Mouse (Mus musculus) heart, postnatal 0 days (tissue): ENCODE data around the gene Fam129c. TPM values are rescaled to one million over a fixed set of nuclear protein-coding genes. Genes with fewer than 3 reads are reported as not detected.

Experiments used
- ATAC-seq: fragments of 200-750 bp; cut with Nextera tagmentation; 2 replicates; pipeline ENCODE4 v1.8.0; 2017; ENCODE audit warnings: low read depth, moderate number of reproducible peaks, moderate library complexity; ENCODE audit not compliant: insufficient read depth
- DNase-seq: peaks from one replicate; pipeline ENCODE4 v3.0.0-alpha.2; 2016; ENCODE audit warnings: low spot score
- H3K27ac ChIP-seq: fragments of 300-500 bp; sonication (generic); 2 replicates; pipeline ENCODE4 v1.5.1; 2014; ENCODE audit warnings: low read depth, mild to moderate bottlenecking
- H3K27me3 ChIP-seq: fragments of 300-500 bp; sonication (generic); 2 replicates; pipeline ENCODE4 v1.6.1; 2014; ENCODE audit warnings: low read length, mixed read lengths; ENCODE audit not compliant: control insufficient read depth, insufficient read depth
- H3K36me3 ChIP-seq: fragments of 300-500 bp; sonication (generic); replicated peaks from 2 replicates; pipeline ENCODE4 v1.6.1; 2014; ENCODE audit warnings: low read length, mixed read lengths; ENCODE audit not compliant: control insufficient read depth, insufficient read depth
- H3K4me1 ChIP-seq: fragments of 300-500 bp; sonication (generic); 2 replicates; pipeline ENCODE4 v1.6.1; 2014; ENCODE audit warnings: antibody characterized with exemption; ENCODE audit not compliant: control insufficient read depth, insufficient read depth
- H3K4me2 ChIP-seq: fragments of 300-500 bp; sonication (generic); 2 replicates; pipeline ENCODE4 v1.6.1; 2014; ENCODE audit warnings: low read depth, mild to moderate bottlenecking, low read length, moderate library complexity
- H3K4me3 ChIP-seq: fragments of 300-500 bp; sonication (generic); 2 replicates; pipeline ENCODE4 v1.5.1; 2014; ENCODE audit warnings: low read depth, low read length
- H3K9ac ChIP-seq: fragments of 300-500 bp; sonication (generic); replicated peaks from 2 replicates; pipeline ENCODE4 v1.6.1; 2014; ENCODE audit warnings: low read depth, low read length, mixed read lengths
- H3K9me3 ChIP-seq: fragments of 300-500 bp; sonication (generic); replicated peaks from 2 replicates; pipeline ENCODE4 v1.6.1; 2016; ENCODE audit warnings: low read length; ENCODE audit not compliant: control insufficient read depth
- CTCF ChIP-seq: IDR thresholded peaks from 2 replicates; pipeline ENCODE4 v1.5.1; 2016; ENCODE audit warnings: antibody characterized with exemption, control low read depth, low read depth
- EP300 ChIP-seq: IDR thresholded peaks from 2 replicates; pipeline ENCODE4 v1.6.1; 2016; ENCODE audit warnings: antibody characterized with exemption, low read depth
- WGBS: fragments of 180-500 bp; shearing (Covaris S2); extraction: QIAGEN DNeasy Blood & Tissue Kit; methylation state at CpG from one replicate; pipeline ENCODE4 v1.1.7; 2014; 5-methylcytosine and 5-hydroxymethylcytosine counted together
- polyA plus RNA-seq: library from polyadenylated mRNA; unstranded; fragments of >200 nt; fragmentation: Nextera tagmentation; extraction: Ambion mirVana; gene quantifications from 2 replicates; pipeline ENCODE4 v1.2.1, GENCODE M21; 2015
- total RNA-seq: library from RNA; depleted of rRNA; stranded (reverse); fragments of >200 nt; gene quantifications from 2 replicates; pipeline ENCODE4 v1.2.3, GENCODE M21; 2014; ENCODE audit warnings: low replicate concordance

Fam129c gene
- total and polyA plus RNA-seq, 2 experiments from 2014 or later, result 0.59 to 12.6 TPM

GRCm38 (mm10) chr8:71562751-71563150 lies 34.7 kb upstream of the Fam129c start:
- Histone ChIP-seq H3K4me3 (0 out of 2 replicates have a peak overlapping the region, but pooled peaks have one; percentile 12), H3K27me3 (peaks cover 48% of the 10 kb centered on the region), H3K9me3 (no peaks in the 10 kb centered on the region), H3K9ac (no peak overlapping the region), H3K36me3 (no peaks in the 10 kb centered on the region), H3K4me2 (peak overlapping the region; percentile 43), H3K27ac (no peak overlapping the region), H3K4me1 (0 out of 2 replicates have a peak, but pooled peaks cover 8% of the 10 kb centered on the region)
- under 1% methylated on average over 33 of the region's 33 CpGs for WGBS
- peak; percentile 57 for DNase-seq
- no peak for TF ChIP-seq EP300
- TF ChIP-seq CTCF, result peak; percentile 77
- peak; percentile 77 for ATAC-seq

GRCm38 (mm10) chr8:71563992-71564391 lies 33.5 kb upstream of the Fam129c start:
- H3K4me2 ChIP-seq, result no peak overlapping the region
- TF ChIP-seq EP300 (no peak), CTCF (0 out of 2 replicates have a peak, but pooled peaks have one; percentile 9)
- H3K27ac ChIP-seq, result no peak overlapping the region
- H3K36me3 ChIP-seq, result no peaks in the 10 kb centered on the region
- DNase-seq (no peak), ATAC-seq (no peak)
- no peak overlapping the region for H3K4me3 ChIP-seq
- 82% methylated on average over 4 of the region's 4 CpGs for WGBS
- H3K4me1 ChIP-seq, result peaks cover 14% of the 10 kb centered on the region; the same call in 1 of the 2 replicates
- H3K9ac ChIP-seq, result no peak overlapping the region
- peaks cover 35% of the 10 kb centered on the region for H3K27me3 ChIP-seq
- H3K9me3 ChIP-seq, result no peaks in the 10 kb centered on the region

GRCm38 (mm10) chr8:71566501-71566900 lies 30.9 kb upstream of the Fam129c start, which contains the start of gene Nxnl1:
TSS of gene Nxnl1 (minus strand) at chr8:71566601.
- 70% methylated on average over 3 of the region's 3 CpGs for WGBS

GRCm38 (mm10) chr8:71567587-71567986 lies 29.9 kb upstream of the Fam129c start:
- no peak for ATAC-seq
- Histone ChIP-seq H3K27ac (peak overlapping the region; percentile 94), H3K4me3 (no peak overlapping the region), H3K27me3 (peaks cover 2% of the 10 kb centered on the region), H3K4me2 (no peak overlapping the region), H3K4me1 (peaks cover 21% of the 10 kb centered on the region), H3K9ac (no peak overlapping the region), H3K36me3 (no peaks in the 10 kb centered on the region), H3K9me3 (no peaks in the 10 kb centered on the region)
- no peak for TF ChIP-seq EP300
- DNase-seq, result no peak
- WGBS, result 55% methylated on average over 7 of the region's 7 CpGs

More at GRCm38 (mm10) chr8:71566501-71566900, 30.9 kb upstream of the Fam129c start, which contains the start of gene Nxnl1:
- no peak within 1 kb of the TSS for H3K9ac ChIP-seq
- no peaks in the 10 kb centered on the region for H3K9me3 ChIP-seq
- H3K4me2 ChIP-seq, result no peak within 1 kb of the TSS
- TF ChIP-seq CTCF, result no peak
- no peak for TF ChIP-seq EP300
- H3K27me3 ChIP-seq, result peaks cover 12% of the 10 kb centered on the region
- no peak within 1 kb of the TSS for H3K4me3 ChIP-seq
- peaks cover 19% of the 10 kb centered on the region; the same call in 1 of the 2 replicates for H3K4me1 ChIP-seq
- H3K36me3 ChIP-seq, result no peaks in the 10 kb centered on the region
- peak within 1 kb of the TSS; percentile 94; the same call in 1 of the 2 replicates for H3K27ac ChIP-seq
- no peak for ATAC-seq
- no peak for DNase-seq

GRCm38 (mm10) chr8:71568387-71568937 lies 29.0 kb upstream of the Fam129c start, which contains the start of gene Slc27a1:
TSS of gene Slc27a1 (plus strand) at chr8:71568882.
- Histone ChIP-seq H3K4me3 (peak within 1 kb of the TSS; percentile 67), H3K36me3 (no peaks in the 10 kb centered on the region), H3K9ac (peak within 1 kb of the TSS; percentile 50), H3K9me3 (no peaks in the 10 kb centered on the region), H3K27me3 (no peaks in the 10 kb centered on the region), H3K27ac (peak within 1 kb of the TSS; percentile 94), H3K4me2 (peak within 1 kb of the TSS; percentile 66), H3K4me1 (peaks cover 29% of the 10 kb centered on the region)
- peak; percentile 77 for DNase-seq
- TF ChIP-seq EP300, result no peak
- TF ChIP-seq CTCF, result 0 out of 2 replicates have a peak, but pooled peaks have one; percentile 1
- peak; percentile 76 for ATAC-seq
- 13% methylated on average over 13 of the region's 13 CpGs for WGBS
